ENCODE assay signal across 21 mouse cellular contexts in the genomic region with DNA sequence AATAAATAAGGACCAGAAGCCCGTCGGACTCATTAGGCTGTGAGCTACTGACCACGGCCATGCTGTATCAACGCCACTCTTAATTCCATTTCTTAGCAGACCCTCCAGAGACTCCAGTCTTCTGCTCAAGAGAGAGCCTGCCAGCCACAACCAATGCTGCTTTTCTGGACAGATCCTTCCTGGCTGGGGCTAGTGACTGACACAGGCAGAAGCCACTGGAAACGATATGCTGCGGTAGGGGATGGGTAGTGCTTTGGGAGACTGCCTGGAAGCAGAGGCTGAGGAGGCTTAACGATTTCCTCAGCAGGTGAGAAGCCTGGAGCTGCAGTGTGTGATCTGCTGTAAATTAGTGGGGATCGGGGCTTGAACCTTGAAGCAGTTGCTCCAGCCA. TPM values are rescaled to one million over a fixed set of nuclear protein-coding genes. Genes with fewer than 3 reads are reported as not detected.
DNase-seq lines count a peak whose midpoint lies in the region; ATAC-seq and TF ChIP-seq lines count a peak whose summit lies in the region.
"Had no signal": no experiment of that assay in that cellular context is flagged by ENCODE, and none has a peak within 500 bp of the region (broad histone marks: within the 10 kb centered on the region; RNA-seq: fewer than 3 reads in every experiment).

No protein-coding gene starts in this region.

- 0 out of 2 replicates have a peak overlapping the region, but pooled peaks have one; percentile 9 for H3K27ac ChIP-seq in liver, adult 2 months (replicated peaks; ENCODE audit: insufficient read depth, low read depth, low read length)
- H3K27ac ChIP-seq in liver, postnatal 0 days (ENCODE audit: low read depth) = no peak overlapping the region
- 0 out of 2 replicates have a peak overlapping the region, but pooled peaks have one; percentile 20 for H3K27ac ChIP-seq in liver, embryonic 14.5 days
- H3K27ac ChIP-seq: embryonic facial prominence, embryonic 13.5 days; forebrain, embryonic 12.5 days; heart, embryonic 13.5 days; hindbrain, embryonic 13.5 days; hindbrain, postnatal 0 days had no signal

- whole genome bisulfite sequencing in liver, adult 2 months = 51% methylated on average over 8 of the region's 8 CpGs
- 66% methylated on average over 8 of the region's 8 CpGs for WGBS in liver, postnatal 0 days (ENCODE audit: insufficient replicate concordance)
- 61% methylated on average over 8 of the region's 8 CpGs for WGBS in liver, embryonic 14.5 days (ENCODE audit: insufficient replicate concordance)

- ATAC-seq in liver, postnatal 0 days = no peak
- ATAC-seq in G1E (ENCODE audit: extremely low read depth, insufficient number of reproducible peaks, low FRiP score, poor library complexity, severe bottlenecking) = no peak
- ATAC-seq in liver, embryonic 14.5 days (ENCODE audit: insufficient read depth) = no peak
- ATAC-seq: CD4-positive, CD25-positive, alpha-beta regulatory T cell, adult 4 months; forebrain, embryonic 16.5 days; hindbrain, postnatal 0 days had no signal

- TF ChIP-seq POLR2A in liver, adult 2 months (IDR thresholded peaks at IDR 0.05; ENCODE audit: extremely low read depth, insufficient read depth, low read length) = no peak

- no peak overlapping the region for H3K9ac ChIP-seq in liver, adult 2 months (ENCODE audit: low read depth, low read length)
- H3K9ac ChIP-seq in liver, postnatal 0 days (replicated peaks) = no peak overlapping the region
- peak overlapping the region; percentile 5 for H3K9ac ChIP-seq in liver, embryonic 14.5 days (replicated peaks)
- H3K9ac ChIP-seq: embryonic facial prominence, embryonic 13.5 days; forebrain, embryonic 12.5 days; heart, embryonic 13.5 days; hindbrain, embryonic 13.5 days had no signal

- no peaks in the 10 kb centered on the region for H3K36me3 ChIP-seq in liver, adult 2 months (ENCODE audit: control insufficient read depth, insufficient read depth, low read length)
- no peaks in the 10 kb centered on the region for H3K36me3 ChIP-seq in liver, postnatal 0 days (replicated peaks; ENCODE audit: insufficient read depth, low read length)
- H3K36me3 ChIP-seq in G1E (replicated peaks) = peaks cover 31% of the 10 kb centered on the region
- H3K36me3 ChIP-seq in liver, embryonic 14.5 days (replicated peaks; ENCODE audit: control insufficient read depth, insufficient read depth, low read depth) = no peaks in the 10 kb centered on the region
- H3K36me3 ChIP-seq: embryonic facial prominence, embryonic 13.5 days; forebrain, embryonic 12.5 days; heart, embryonic 13.5 days had no signal

- peaks cover 25% of the 10 kb centered on the region for H3K4me1 ChIP-seq in liver, adult 2 months (ENCODE audit: control insufficient read depth, insufficient read depth, low read length)
- H3K4me1 ChIP-seq in liver, postnatal 0 days (ENCODE audit: insufficient read depth) = 0 out of 2 replicates have a peak, but pooled peaks cover 5% of the 10 kb centered on the region
- H3K4me1 ChIP-seq in G1E (ENCODE audit: insufficient read depth, low read depth, low read length) = peaks cover 97% of the 10 kb centered on the region
- peaks cover 13 to 23% of the 10 kb centered on the region in 2 experiments for H3K4me1 ChIP-seq in liver, embryonic 14.5 days (replicated peaks; ENCODE audit: control insufficient read depth in 2 of 2, insufficient read depth in 2 of 2, low read length in 1 of 2)

- TF ChIP-seq CTCF in liver, adult 2 months (IDR thresholded peaks at IDR 0.05; ENCODE audit: low read depth, low read length) = no peak
- no peak for TF ChIP-seq CTCF in liver, postnatal 0 days (IDR thresholded peaks at IDR 0.05; ENCODE audit: low read depth)
- TF ChIP-seq CTCF in G1E (IDR thresholded peaks at IDR 0.05; ENCODE audit: low read depth, low read length) = no peak
- no peak for TF ChIP-seq CTCF in liver, embryonic 14.5 days (IDR thresholded peaks at IDR 0.05; ENCODE audit: low read depth)

- no peaks in the 10 kb centered on the region for H3K79me2 ChIP-seq in liver, adult 2 months (ENCODE audit: control insufficient read depth, insufficient read depth, low read length)

- no peak for TF ChIP-seq EP300 in liver, postnatal 0 days (IDR thresholded peaks at IDR 0.05; ENCODE audit: low read depth)
- no peak for TF ChIP-seq EP300 in liver, embryonic 14.5 days (IDR thresholded peaks at IDR 0.05; ENCODE audit: low read depth)

- H3K4me2 ChIP-seq in liver, postnatal 0 days (ENCODE audit: low read depth, low read length) = no peak overlapping the region
- H3K4me2 ChIP-seq in liver, embryonic 14.5 days (ENCODE audit: low read depth) = peak overlapping the region; percentile 15; the same call in 1 of the 2 replicates
- H3K4me2 ChIP-seq: embryonic facial prominence, embryonic 13.5 days; forebrain, embryonic 12.5 days; heart, embryonic 13.5 days; hindbrain, embryonic 13.5 days had no signal

- no peak overlapping the region for H3K4me3 ChIP-seq in liver, adult 2 months (ENCODE audit: insufficient read depth, low read depth, low read length)
- no peak overlapping the region for H3K4me3 ChIP-seq in liver, postnatal 0 days (ENCODE audit: low read depth, low read length)
- peak overlapping the region; percentile 70 for H3K4me3 ChIP-seq in G1E (ENCODE audit: low read depth, low read length)
- H3K4me3 ChIP-seq in liver, embryonic 14.5 days (ENCODE audit: insufficient read depth in 1 of 2, low read depth in 2 of 2, low read length in 2 of 2) = no peak overlapping the region
- H3K4me3 ChIP-seq: embryonic facial prominence, embryonic 13.5 days; forebrain, embryonic 12.5 days; heart, embryonic 13.5 days; hindbrain, embryonic 13.5 days had no signal

- H3K27me3 ChIP-seq in liver, adult 2 months (ENCODE audit: control insufficient read depth, insufficient read depth, low read length) = no peaks in the 10 kb centered on the region
- no peaks in the 10 kb centered on the region for H3K27me3 ChIP-seq in liver, postnatal 0 days (ENCODE audit: insufficient read depth, low read length)
- no peaks in the 10 kb centered on the region for H3K27me3 ChIP-seq in G1E (ENCODE audit: insufficient read depth, low read length)
- H3K27me3 ChIP-seq in liver, embryonic 14.5 days (ENCODE audit: control insufficient read depth, insufficient read depth, low read length) = no peaks in the 10 kb centered on the region
- H3K27me3 ChIP-seq: embryonic facial prominence, embryonic 13.5 days; forebrain, embryonic 12.5 days; heart, embryonic 13.5 days; hindbrain, embryonic 13.5 days had no signal

- DNase-seq in liver, adult 2 months (ENCODE audit: extremely low read depth, low read depth, low spot score) = no peak
- no peak for DNase-seq in liver, postnatal 0 days
- DNase-seq in 3T3-L1 (ENCODE audit: low read depth, low spot score) (peak; percentile 11), G1E (ENCODE audit: low spot score) (no peak), MN1 (ENCODE audit: low spot score) (no peak)
- DNase-seq in liver, embryonic 14.5 days (ENCODE audit: low read depth in 3 of 3, low spot score in 3 of 3) = no peak
- no peak for DNase-seq in adrenal gland, postnatal 25 days
- DNase-seq: adrenal gland, adult 8-10 months; B cell, adult 2 months; cerebellum, adult 11-12 months; cerebellum, adult 9-10 months; cerebellum, postnatal 36 days; gastrocnemius, postnatal 25 days; heart, postnatal 36 days had no signal

- H3K9me3 ChIP-seq in liver, postnatal 0 days (ENCODE audit: low read length) = no peaks in the 10 kb centered on the region
- H3K9me3 ChIP-seq in G1E (replicated peaks) = no peaks in the 10 kb centered on the region
- no peaks in the 10 kb centered on the region for H3K9me3 ChIP-seq in liver, embryonic 14.5 days (ENCODE audit: control insufficient read depth, low read length)
- H3K9me3 ChIP-seq: embryonic facial prominence, embryonic 13.5 days; forebrain, embryonic 12.5 days; heart, embryonic 13.5 days; hindbrain, embryonic 13.5 days had no signal

RNA-seq across cellular contexts. Expression of a gene that starts 57.2 kb away (rescaled TPM):
- total RNA-seq in liver, adult 2 months (2014; rRNA removed) = 167 TPM in 2 replicates
- polyA plus RNA-seq in liver, adult 2 months (2012; rRNA removed) = 30.5 and 32.7 TPM in 2 replicates
- polyA plus RNA-seq in liver, postnatal 0 days (2015; fragmentation: Nextera tagmentation; extraction: Ambion mirVana) = 57.7 and 71.5 TPM in 2 replicates
- 206 and 213 TPM in 2 replicates for total RNA-seq in G1E (2014; fragmentation: Nextera tagmentation)
- 237 and 248 TPM in 2 replicates for total RNA-seq in G1E (2017)
- 56.4 and 104 TPM in 2 replicates for polyA plus RNA-seq in G1E (2012)
- 18.2 and 28.0 TPM in 2 replicates for polyA plus RNA-seq in liver, embryonic 14.5 days (2012; rRNA removed)
- polyA plus RNA-seq in liver, embryonic 14.5 days (2014; fragmentation: Nextera tagmentation; extraction: Ambion mirVana) = 69.6 and 72.5 TPM in 2 replicates
- total RNA-seq in adrenal gland, postnatal 25 days (2021) = 126 and 139 TPM in 2 replicates
